Mouse (Mus musculus): Measurements from ENCODE around the gene Trib3. TPM values are rescaled to one million over a fixed set of nuclear protein-coding genes. Genes with fewer than 3 reads are reported as not detected.

Gene Trib3
- polyA plus RNA-seq, 1 experiment from 2014 or later, result 1.4 TPM

- Histone ChIP-seq H3K27me3 (ENCODE audit: control insufficient read depth, insufficient read depth, low read length) (no peaks in the 10 kb centered on the region), H3K27ac (ENCODE audit: low read depth, low read length) (no peak overlapping the region), H3K9ac (ENCODE audit: low read length) (no peak overlapping the region), H3K9me3 (ENCODE audit: control insufficient read depth, low read length) (no peaks in the 10 kb centered on the region), H3K36me3 (ENCODE audit: control insufficient read depth, insufficient read depth, low read length) (no peaks in the 10 kb centered on the region; the same call in 1 of the 2 replicates), H3K4me1 (ENCODE audit: control insufficient read depth, insufficient read depth, low read length) (no peaks in the 10 kb centered on the region), H3K4me3 (ENCODE audit: low read depth, low read length) (no peak overlapping the region), H3K4me2 (ENCODE audit: low read depth) (no peak overlapping the region)
- 86% methylated on average over 8 of the region's 8 CpGs for WGBS
- no peak for ATAC-seq (ENCODE audit: insufficient read depth, low FRiP score, low TSS enrichment)
- DNase-seq (ENCODE audit: low spot score), result no peak
Observed at GRCm38 (mm10) chr2:152288046-152288445, 55.8 kb downstream of the Trib3 start.

- DNase-seq (ENCODE audit: low spot score) (no peak), ATAC-seq (ENCODE audit: insufficient read depth, low FRiP score, low TSS enrichment) (no peak)
- Histone ChIP-seq H3K4me1 (ENCODE audit: control insufficient read depth, insufficient read depth, low read length) (no peaks in the 10 kb centered on the region), H3K27me3 (ENCODE audit: control insufficient read depth, insufficient read depth, low read length) (no peaks in the 10 kb centered on the region), H3K4me2 (ENCODE audit: low read depth) (no peak overlapping the region), H3K27ac (ENCODE audit: low read depth, low read length) (no peak overlapping the region), H3K36me3 (ENCODE audit: control insufficient read depth, insufficient read depth, low read length) (peaks cover 2% of the 10 kb centered on the region), H3K4me3 (ENCODE audit: low read depth, low read length) (no peak overlapping the region), H3K9me3 (ENCODE audit: control insufficient read depth, low read length) (no peaks in the 10 kb centered on the region), H3K9ac (ENCODE audit: low read length) (no peak overlapping the region)
- WGBS, result 93% methylated on average over 5 of the region's 5 CpGs
Observed at GRCm38 (mm10) chr2:152287560-152287959, 56.3 kb downstream of the Trib3 start.

Other genes with a start within 250 kb of the Trib3 start
- 17.5 and 18.8 TPM in 2 replicates for gene Srxn1, start 238.5 kb downstream of the Trib3 start, polyA plus RNA-seq (2014; fragmentation: Nextera tagmentation; extraction: Ambion mirVana)
- gene Tcf15, start 200.5 kb downstream of the Trib3 start, polyA plus RNA-seq (2014; fragmentation: Nextera tagmentation; extraction: Ambion mirVana), result 40.9 and 41.0 TPM in 2 replicates
- gene Csnk2a1, start 117.2 kb downstream of the Trib3 start, polyA plus RNA-seq (2014; fragmentation: Nextera tagmentation; extraction: Ambion mirVana), result 62.8 and 68.4 TPM in 2 replicates
- gene Tbc1d20, start 50.2 kb downstream of the Trib3 start, polyA plus RNA-seq (2014; fragmentation: Nextera tagmentation; extraction: Ambion mirVana), result 30.0 and 30.4 TPM in 2 replicates
- 69.2 and 77.8 TPM in 2 replicates for gene Rbck1, start 11.4 kb downstream of the Trib3 start, polyA plus RNA-seq (2014; fragmentation: Nextera tagmentation; extraction: Ambion mirVana)
- gene Nrsn2, start 32.6 kb upstream of the Trib3 start, polyA plus RNA-seq (2014; fragmentation: Nextera tagmentation; extraction: Ambion mirVana), result 7.6 TPM in 2 replicates
- 19.1 and 21.4 TPM in 2 replicates for gene Sox12, start 54.0 kb upstream of the Trib3 start, polyA plus RNA-seq (2014; fragmentation: Nextera tagmentation; extraction: Ambion mirVana)
- 52.7 and 55.2 TPM in 2 replicates for gene Zcchc3, start 71.0 kb upstream of the Trib3 start, polyA plus RNA-seq (2014; fragmentation: Nextera tagmentation; extraction: Ambion mirVana)
- 0.22 and 0.52 TPM in 2 replicates for gene 6820408C15Rik, start 71.6 kb upstream of the Trib3 start, polyA plus RNA-seq (2014; fragmentation: Nextera tagmentation; extraction: Ambion mirVana)
- not detected in 2 replicates for gene Defb23, start 120.6 kb upstream of the Trib3 start, polyA plus RNA-seq (2014; fragmentation: Nextera tagmentation; extraction: Ambion mirVana)
- gene Defb20, start 133.0 kb upstream of the Trib3 start, polyA plus RNA-seq (2014; fragmentation: Nextera tagmentation; extraction: Ambion mirVana), result not detected in 2 replicates
- gene Defb22, start 146.1 kb upstream of the Trib3 start, polyA plus RNA-seq (2014; fragmentation: Nextera tagmentation; extraction: Ambion mirVana), result not detected in 2 replicates
- gene Defb26, start 167.7 kb upstream of the Trib3 start, polyA plus RNA-seq (2014; fragmentation: Nextera tagmentation; extraction: Ambion mirVana), result not detected in 2 replicates
- not detected in 2 replicates for gene Defb28, start 174.2 kb upstream of the Trib3 start, polyA plus RNA-seq (2014; fragmentation: Nextera tagmentation; extraction: Ambion mirVana)
- gene Defb29, start 196.1 kb upstream of the Trib3 start, polyA plus RNA-seq (2014; fragmentation: Nextera tagmentation; extraction: Ambion mirVana), result not detected in 2 replicates
- not detected in 2 replicates for gene Gm17416, start 225.3 kb upstream of the Trib3 start, polyA plus RNA-seq (2014; fragmentation: Nextera tagmentation; extraction: Ambion mirVana)
- not detected in 2 replicates for gene Defb21, start 228.7 kb upstream of the Trib3 start, polyA plus RNA-seq (2014; fragmentation: Nextera tagmentation; extraction: Ambion mirVana)
- gene Defb19, start 236.3 kb upstream of the Trib3 start, polyA plus RNA-seq (2014; fragmentation: Nextera tagmentation; extraction: Ambion mirVana), result not detected in 2 replicates